Mouse (Mus musculus) G1E (cell line): ENCODE measurements around the gene Traf7.

Experiments
- CTCF ChIP-seq: IDR thresholded peaks from 2 replicates; pipeline ENCODE4 v1.5.1; 2012; ENCODE audit warnings: low read depth, low read length, inconsistent platforms, mixed read lengths
- GATA1 ChIP-seq: IDR thresholded peaks from 2 replicates; pipeline ENCODE4 v1.6.1; 2012; ENCODE audit warnings: borderline replicate concordance, low read length, inconsistent platforms, mixed read lengths
- GATA2 ChIP-seq: IDR thresholded peaks from 2 replicates; pipeline ENCODE4 v1.6.1; 2012; ENCODE audit warnings: low read depth, low read length, inconsistent platforms, borderline replicate concordance
- POLR2AphosphoS5 ChIP-seq: IDR thresholded peaks from 2 replicates; pipeline ENCODE4 v1.6.1; 2012; ENCODE audit warnings: low read depth, low read length, inconsistent platforms; ENCODE audit not compliant: insufficient replicate concordance

GRCm38 (mm10) chr17:24495443-24495842 lies 32.3 kb downstream of the Traf7 start:
- TF ChIP-seq GATA1 (no peak), CTCF (no peak), POLR2AphosphoS5 (no peak), GATA2 (no peak)
